Mouse (Mus musculus) thymus, postnatal 25 days (tissue): Measurements from ENCODE around the gene Psat1.

Source experiments
- DNase-seq: peaks from one replicate; pipeline ENCODE4 v3.0.0; 2022

Psat1 gene

DNA sequence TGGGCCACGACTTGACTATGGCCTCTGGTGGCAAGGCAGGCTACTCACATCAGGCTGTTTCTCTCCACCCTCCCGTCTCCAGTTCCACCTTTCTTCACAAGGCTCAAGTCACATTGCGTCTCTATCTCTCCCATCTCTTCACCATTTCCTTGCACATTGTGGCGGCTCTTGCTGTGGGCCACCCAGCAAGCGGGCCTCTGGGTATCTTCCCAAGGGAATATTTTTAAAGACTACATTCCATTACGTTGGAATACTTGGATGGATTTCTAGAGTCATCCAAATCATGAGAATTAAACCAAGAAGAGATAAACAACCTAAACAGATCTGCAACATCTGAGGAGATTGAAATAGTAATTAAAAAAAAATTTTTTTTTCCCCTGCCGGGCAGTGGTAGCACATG lies at the start of gene Psat1:
Gene Psat1, minus strand, starts transcription at position 101 of the 400 bp plus-strand sequence.
- no peak for DNase-seq

DNA sequence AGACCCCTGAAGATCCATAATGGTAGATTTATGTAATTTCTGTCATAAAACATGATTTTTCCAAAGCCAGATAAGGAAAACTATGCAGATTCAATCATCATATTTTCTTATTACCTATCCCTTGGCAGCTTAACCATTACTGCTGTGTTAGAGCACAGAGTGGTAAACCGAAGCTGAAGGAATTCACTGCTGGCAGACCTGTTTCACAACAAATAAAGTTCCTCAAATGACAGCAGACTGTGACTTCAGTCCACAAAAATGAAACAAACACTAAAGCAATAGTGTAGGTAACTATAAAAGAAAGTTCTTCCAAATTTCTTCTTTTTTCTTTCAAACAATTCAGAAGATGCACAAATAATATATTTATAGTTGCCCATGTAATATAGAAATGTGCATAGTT lies 43.0 kb upstream of the Psat1 start:
- no peak for DNase-seq

GRCm38 (mm10) chr19:15985172-15985713 lies 38.1 kb upstream of the Psat1 start:
- DNase-seq = no peak

DNA sequence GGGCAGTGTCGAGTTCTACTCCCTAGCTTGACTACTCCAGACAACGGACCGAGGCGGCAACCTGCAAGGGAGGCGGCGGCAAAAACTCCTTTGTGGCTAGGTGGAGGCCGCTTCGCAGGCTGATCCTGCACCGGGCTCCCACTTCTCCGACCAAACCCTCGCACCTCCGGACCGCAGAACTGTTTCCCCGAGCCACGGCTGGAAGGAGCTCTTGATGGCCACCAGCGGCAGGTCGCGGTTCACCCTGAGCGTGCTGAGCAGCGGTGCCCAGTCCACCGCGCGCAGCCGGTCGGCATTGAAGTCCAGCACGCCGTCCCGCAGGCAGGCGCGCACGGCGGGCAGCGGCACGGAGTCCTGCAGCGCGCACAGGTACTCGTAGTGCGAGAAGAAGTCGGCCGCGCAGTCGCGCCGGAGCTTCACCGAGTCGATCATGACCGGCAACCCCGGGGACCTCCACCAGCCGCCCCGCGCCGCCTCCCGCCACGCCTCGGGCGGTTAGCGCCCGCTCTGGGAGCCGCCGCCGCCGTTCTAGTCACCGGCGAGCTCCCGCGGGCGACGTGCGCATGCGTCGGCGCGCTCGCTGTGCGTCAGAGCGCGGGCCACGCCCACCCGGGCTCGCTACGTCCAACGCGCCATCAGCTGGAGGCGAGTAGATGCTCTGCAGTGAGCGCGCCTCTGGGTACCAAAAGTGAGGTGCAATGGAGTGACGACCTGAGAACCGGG lies 37.5 kb upstream of the Psat1 start, which contains the start of gene Cep78:
Gene Cep78, minus strand, starts transcription at position 541 of the 723 bp plus-strand sequence.
- peak; percentile 92 for DNase-seq

DNA sequence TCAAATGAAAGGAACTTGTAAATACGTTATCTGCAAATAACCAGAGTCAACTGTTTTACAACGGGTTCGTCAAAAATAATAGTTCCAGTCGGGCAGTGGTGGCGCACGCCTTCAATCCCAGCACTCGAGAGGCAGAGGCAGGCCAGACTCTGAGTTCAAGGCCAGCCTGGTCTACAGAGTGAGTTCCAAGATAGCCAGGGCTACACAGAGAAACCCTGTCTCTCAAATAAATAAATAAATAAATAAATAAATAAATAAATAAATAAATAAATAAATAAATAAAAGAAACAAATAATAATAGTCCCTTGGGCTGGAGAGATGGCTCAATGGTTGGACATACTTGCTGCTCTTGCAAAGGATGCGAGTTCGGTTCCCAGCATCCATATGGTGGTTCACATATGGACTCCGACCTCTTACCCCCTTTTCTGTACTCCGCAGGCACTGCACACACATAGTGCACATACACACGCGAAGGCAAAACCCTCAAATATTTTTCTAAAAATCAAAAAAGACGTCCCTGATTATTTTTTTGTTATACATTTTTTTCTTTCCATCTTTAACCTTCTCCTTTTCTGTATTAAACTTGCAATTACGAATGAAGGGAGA lies 36.7 kb upstream of the Psat1 start:
- DNase-seq = no peak

DNA sequence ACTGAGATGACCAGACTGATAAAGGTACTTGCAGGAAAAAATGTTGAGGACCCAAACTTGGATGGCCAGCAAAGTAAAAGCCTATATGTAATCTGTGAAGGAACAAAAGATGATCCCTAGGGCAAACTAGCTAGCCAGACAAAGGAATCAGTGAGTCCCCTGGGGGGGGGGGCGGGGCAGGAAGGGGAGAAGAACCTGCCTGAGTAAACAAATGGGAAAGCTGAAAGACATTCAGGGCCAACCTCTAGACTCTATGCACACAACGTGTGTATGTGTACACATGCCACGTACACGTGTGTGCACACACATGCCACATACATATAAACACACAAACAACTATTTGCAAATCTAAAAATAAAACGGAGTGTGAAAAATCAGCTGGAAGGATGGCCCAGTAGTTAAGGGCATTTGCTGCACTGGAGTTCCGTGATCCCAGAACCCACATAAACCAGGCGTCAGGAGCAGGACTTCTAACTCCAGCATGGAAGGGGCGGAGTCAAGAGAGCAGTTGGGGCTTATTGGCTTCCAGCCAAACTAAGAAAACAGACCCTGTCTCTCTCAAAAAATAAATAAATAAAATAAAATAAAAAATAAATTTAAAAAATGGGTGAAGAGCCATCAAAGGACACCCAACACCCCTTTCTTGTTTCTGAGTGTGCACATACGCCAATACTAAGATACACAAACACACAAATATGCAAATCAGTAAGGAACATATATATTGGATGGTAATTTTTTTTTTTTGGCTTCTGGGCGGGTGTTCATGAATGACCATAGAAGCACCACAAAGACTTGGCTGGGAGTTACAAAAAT lies 36.0 kb upstream of the Psat1 start:
- DNase-seq = no peak

- peak; percentile 67 for DNase-seq
These were observed 34.7 kb upstream of the Psat1 start for GRCm38 (mm10) chr19:15981861-15982260.

GRCm38 (mm10) chr19:15973365-15973764 lies 26.2 kb upstream of the Psat1 start:
- DNase-seq = no peak

DNA sequence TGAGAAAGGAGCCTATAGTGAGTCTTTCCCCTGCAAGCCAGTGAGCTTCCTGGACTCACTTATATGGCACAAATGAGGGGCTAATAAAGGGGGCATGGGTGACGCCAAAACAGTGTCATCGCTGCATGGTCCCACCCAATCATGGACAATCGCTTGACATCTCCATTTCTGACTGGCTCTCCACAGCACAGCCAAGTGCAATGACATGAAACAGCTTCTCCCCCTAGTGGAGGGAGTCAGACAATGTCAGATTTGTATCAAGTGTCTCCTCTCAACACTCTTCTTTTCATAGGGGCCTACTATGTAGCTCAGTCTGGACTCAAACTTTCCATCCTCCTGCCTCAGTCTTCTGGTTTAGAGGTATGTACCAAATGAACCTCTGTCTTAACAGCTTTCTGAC lies 17.9 kb upstream of the Psat1 start:
- DNase-seq = peak; percentile 21

DNA sequence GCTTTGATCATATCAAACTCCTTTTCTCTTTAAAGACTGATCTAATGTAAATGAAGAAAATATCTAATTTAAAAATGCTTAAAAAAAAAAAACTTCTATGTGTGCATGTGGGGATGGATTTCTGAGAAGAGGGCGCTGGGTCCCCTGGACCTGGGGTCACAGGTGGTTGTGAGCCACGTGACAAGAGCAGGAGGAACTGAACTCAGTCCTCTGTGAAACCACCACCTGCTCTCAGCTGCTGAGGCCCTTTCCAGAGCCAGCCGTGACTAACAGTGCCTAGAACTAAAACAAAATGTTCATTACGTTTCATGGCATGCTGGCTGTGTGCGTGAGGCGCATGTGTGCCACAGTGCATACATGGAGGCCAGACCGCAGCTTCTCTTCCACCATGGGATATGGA lies 17.4 kb upstream of the Psat1 start:
- DNase-seq = no peak

GRCm38 (mm10) chr19:15963011-15963695 lies 16.0 kb upstream of the Psat1 start:
- no peak for DNase-seq

- no peak for DNase-seq
These were observed 15.2 kb upstream of the Psat1 start for GRCm38 (mm10) chr19:15962313-15962712.

DNA sequence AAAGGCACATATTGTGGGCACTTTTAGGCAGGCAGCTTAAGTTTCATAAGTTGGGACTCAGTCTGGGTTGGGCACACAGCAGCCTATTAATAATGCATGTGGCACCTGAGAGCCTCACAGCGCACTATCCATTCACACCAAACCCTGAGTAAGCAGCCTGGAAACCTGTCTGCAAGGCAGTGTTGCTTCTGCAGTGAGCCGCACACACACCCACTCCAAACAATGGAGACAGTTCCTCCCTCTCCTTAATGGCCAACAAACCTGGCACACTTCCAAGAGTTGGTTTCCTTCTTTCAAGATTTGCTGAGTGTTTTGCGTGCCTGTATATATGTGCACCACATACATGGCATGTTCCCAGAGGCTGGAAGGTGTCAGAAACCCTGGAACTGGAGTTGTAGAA lies 3.1 kb upstream of the Psat1 start:
- no peak for DNase-seq

- DNase-seq = no peak
These were observed 1.7 kb upstream of the Psat1 start for GRCm38 (mm10) chr19:15948867-15949266.

DNA sequence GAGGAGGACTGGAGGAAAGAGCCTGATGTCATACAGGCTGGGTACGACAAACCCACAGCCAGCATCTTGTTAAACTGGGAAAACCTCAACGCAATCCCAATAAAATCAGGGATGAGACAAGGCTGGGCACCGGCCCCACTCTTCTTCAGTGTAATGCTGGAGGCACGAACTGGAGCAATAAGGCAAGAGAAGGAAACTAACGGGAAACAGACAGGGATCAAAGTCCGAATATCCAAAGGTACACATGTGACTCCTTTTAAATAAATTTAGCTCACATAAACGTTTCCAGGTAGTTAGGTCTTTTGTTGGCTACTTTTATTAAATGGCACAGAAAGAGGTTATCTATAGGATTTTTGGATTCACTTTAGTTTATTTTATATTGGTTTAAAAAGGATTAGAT lies 1.3 kb upstream of the Psat1 start:
- DNase-seq = no peak

DNA sequence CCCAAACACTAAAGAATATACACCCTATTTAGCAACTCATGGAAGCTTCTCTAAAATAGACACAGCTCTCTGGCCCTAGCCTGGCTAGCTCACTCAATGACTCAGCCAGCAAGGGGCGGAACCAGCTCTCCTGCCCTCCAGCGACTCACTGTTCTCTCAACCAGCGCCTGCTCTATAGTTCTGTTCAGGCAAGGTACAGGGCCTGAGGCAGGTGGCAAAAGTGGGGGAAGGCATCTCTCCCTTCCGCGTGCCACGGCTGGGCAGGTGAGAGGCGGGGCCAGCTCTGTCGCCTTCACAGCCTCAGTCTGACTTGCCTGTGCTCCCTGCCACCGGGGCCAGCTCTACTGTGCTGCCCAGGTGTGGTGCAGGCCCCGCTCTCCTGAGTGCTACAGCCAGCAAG lies 474 bp downstream of the Psat1 start:
- no peak for DNase-seq

DNA sequence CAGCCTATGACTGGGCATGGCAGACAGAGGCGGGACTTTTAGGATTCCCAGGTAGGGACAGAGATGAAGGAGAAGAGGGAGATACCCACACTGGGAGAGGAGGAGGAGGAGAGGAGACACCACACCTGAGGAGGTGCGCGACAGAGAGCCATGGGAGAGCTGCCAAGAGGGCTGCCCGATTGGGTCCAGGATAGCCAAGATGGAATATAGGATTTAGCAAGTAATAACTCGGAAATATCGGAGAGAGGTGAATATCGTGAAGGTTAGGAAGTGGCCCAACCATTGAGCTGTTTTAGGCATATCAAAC lies 4.1 kb downstream of the Psat1 start:
- DNase-seq = no peak

- DNase-seq = no peak
These were observed 4.6 kb downstream of the Psat1 start for GRCm38 (mm10) chr19:15942421-15943116.

DNA sequence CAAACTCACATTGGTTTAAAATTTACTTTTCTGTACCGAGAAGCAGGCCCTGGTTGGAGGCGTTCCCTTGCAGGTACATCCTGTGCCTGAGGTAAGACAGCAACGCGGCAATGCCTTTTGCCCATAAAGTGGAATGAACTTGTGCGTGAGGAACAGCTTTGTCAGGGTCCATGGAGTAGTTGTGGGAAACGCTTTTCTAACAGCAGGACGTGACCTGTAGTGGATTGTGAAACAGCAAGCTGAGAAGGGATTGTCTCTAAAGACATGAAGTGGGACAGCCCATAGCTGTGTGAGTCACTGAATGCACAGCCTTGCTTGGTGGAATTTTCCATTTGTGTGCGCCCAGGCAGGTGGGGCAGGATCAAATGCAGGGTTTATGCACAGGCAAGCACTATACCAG lies 5.7 kb downstream of the Psat1 start:
- DNase-seq = no peak

- no peak for DNase-seq
These were observed 21.5 kb downstream of the Psat1 start for GRCm38 (mm10) chr19:15925719-15926045.

DNA sequence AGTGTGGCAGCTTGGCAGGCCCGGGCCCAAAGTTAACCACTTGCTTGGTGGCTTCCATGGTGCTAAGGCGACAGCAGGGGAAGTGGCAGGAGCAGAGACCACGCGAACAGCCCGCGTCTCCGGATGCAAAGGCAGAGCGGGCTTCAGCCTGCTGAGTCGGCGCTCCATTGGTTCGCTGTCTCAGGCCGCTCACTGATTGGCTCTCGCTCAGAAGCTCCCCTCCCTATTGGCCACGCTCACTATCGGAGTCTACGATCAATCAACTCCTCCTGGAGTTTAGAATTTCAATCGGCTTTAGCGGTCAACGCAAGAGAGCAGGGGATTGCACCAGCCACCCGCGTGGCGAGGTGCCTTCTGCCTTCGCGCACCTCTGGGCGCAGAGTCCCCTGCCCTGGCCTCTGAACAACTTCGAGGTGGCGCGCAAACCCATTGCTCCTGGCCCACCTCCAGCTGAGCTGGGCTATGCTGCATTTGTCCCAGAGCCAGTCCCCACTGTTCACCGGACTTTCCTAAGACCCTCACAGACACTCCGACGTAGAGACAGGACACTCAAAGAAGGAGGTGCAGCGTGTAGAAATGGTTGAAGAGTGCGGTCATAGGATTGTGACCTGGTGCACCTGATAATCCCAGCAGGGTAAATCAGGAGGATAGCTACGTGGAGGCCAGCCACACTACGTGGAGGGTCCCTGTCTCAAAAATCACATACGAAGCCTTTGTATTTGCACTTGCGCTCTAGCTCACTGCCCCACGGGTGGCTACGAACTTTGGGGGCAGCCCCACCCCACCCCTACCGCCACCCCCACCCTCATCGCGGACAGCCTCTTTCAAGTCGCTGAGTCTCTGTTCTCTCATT lies 22.0 kb downstream of the Psat1 start:
- peak; percentile 85 for DNase-seq
